Mouse (Mus musculus): ENCODE data around the gene E2f3. TPM values are rescaled to one million over a fixed set of nuclear protein-coding genes. Genes with fewer than 3 reads are reported as not detected.

Gene E2f3
- total and polyA plus RNA-seq, 3 experiments = 2.6 to 6.2 (median 6.2) TPM

GRCm38 (mm10) chr13:29913606-29914005, 72.3 kb downstream of the E2f3 start:
- Histone ChIP-seq H3K27ac (no peak overlapping the region), H3K36me3 (ENCODE audit: control insufficient read depth, insufficient read depth, low read length) (no peaks in the 10 kb centered on the region), H3K4me3 (no peak overlapping the region), H3K9ac (ENCODE audit: low read depth, low read length) (no peak overlapping the region), H3K27me3 (ENCODE audit: control insufficient read depth, insufficient read depth, low read length) (no peaks in the 10 kb centered on the region), H3K79me2 (replicated peaks; ENCODE audit: control insufficient read depth, insufficient read depth, low read length) (no peaks in the 10 kb centered on the region), H3K4me1 (ENCODE audit: control insufficient read depth, insufficient read depth, low read length) (no peaks in the 10 kb centered on the region)
- WGBS = 94% methylated on average over 10 of the region's 10 CpGs
- intact Hi-C loops (cut with DNase I) = no loop called here
- no peak for DNase-seq
- TF ChIP-seq EP300 (IDR thresholded peaks at IDR 0.05; ENCODE audit: insufficient read depth, low read depth, low read length) = no peak
- no peak for TF ChIP-seq CTCF (IDR thresholded peaks at IDR 0.05)
- TF ChIP-seq POLR2A (IDR thresholded peaks at IDR 0.05; ENCODE audit: insufficient read depth, low read depth, low read length) = no peak

GRCm38 (mm10) chr13:29913061-29913460, 72.8 kb downstream of the E2f3 start:
- Histone ChIP-seq H3K36me3 (ENCODE audit: control insufficient read depth, insufficient read depth, low read length) (no peaks in the 10 kb centered on the region), H3K4me1 (ENCODE audit: control insufficient read depth, insufficient read depth, low read length) (no peaks in the 10 kb centered on the region), H3K79me2 (replicated peaks; ENCODE audit: control insufficient read depth, insufficient read depth, low read length) (no peaks in the 10 kb centered on the region), H3K27me3 (ENCODE audit: control insufficient read depth, insufficient read depth, low read length) (no peaks in the 10 kb centered on the region), H3K4me3 (no peak overlapping the region), H3K27ac (no peak overlapping the region), H3K9ac (ENCODE audit: low read depth, low read length) (no peak overlapping the region)
- TF ChIP-seq CTCF (IDR thresholded peaks at IDR 0.05) (no peak), POLR2A (IDR thresholded peaks at IDR 0.05; ENCODE audit: insufficient read depth, low read depth, low read length) (no peak), EP300 (IDR thresholded peaks at IDR 0.05; ENCODE audit: insufficient read depth, low read depth, low read length) (no peak)
- WGBS = 95% methylated on average over 10 of the region's 10 CpGs
- no peak for DNase-seq
- intact Hi-C loops (cut with DNase I) = no loop called here

- Histone ChIP-seq H3K4me1 (ENCODE audit: control insufficient read depth, insufficient read depth, low read length) (no peaks in the 10 kb centered on the region), H3K79me2 (replicated peaks; ENCODE audit: control insufficient read depth, insufficient read depth, low read length) (no peaks in the 10 kb centered on the region), H3K4me3 (no peak overlapping the region), H3K27ac (no peak overlapping the region), H3K9ac (ENCODE audit: low read depth, low read length) (no peak overlapping the region), H3K27me3 (ENCODE audit: control insufficient read depth, insufficient read depth, low read length) (no peaks in the 10 kb centered on the region), H3K36me3 (ENCODE audit: control insufficient read depth, insufficient read depth, low read length) (no peaks in the 10 kb centered on the region)
- TF ChIP-seq CTCF (IDR thresholded peaks at IDR 0.05) = no peak
- TF ChIP-seq EP300 (IDR thresholded peaks at IDR 0.05; ENCODE audit: insufficient read depth, low read depth, low read length) = no peak
- no peak for TF ChIP-seq POLR2A (IDR thresholded peaks at IDR 0.05; ENCODE audit: insufficient read depth, low read depth, low read length)
- DNase-seq = no peak
- intact Hi-C loops (cut with DNase I) = no loop called here
- WGBS = 96% methylated on average over 8 of the region's 8 CpGs
Observed at GRCm38 (mm10) chr13:29912251-29912650, 73.6 kb downstream of the E2f3 start.

GRCm38 (mm10) chr13:29911141-29911540, 74.7 kb downstream of the E2f3 start:
- intact Hi-C loops (cut with DNase I) = no loop called here
- H3K4me3 ChIP-seq = no peak overlapping the region
- H3K27me3 ChIP-seq (ENCODE audit: control insufficient read depth, insufficient read depth, low read length) = no peaks in the 10 kb centered on the region
- H3K79me2 ChIP-seq (replicated peaks; ENCODE audit: control insufficient read depth, insufficient read depth, low read length) = no peaks in the 10 kb centered on the region
- DNase-seq = no peak
- no peak overlapping the region for H3K9ac ChIP-seq (ENCODE audit: low read depth, low read length)
- H3K36me3 ChIP-seq (ENCODE audit: control insufficient read depth, insufficient read depth, low read length) = no peaks in the 10 kb centered on the region
- H3K4me1 ChIP-seq (ENCODE audit: control insufficient read depth, insufficient read depth, low read length) = no peaks in the 10 kb centered on the region
- WGBS = 97% methylated on average over 3 of the region's 3 CpGs
- H3K27ac ChIP-seq = no peak overlapping the region
- TF ChIP-seq EP300 (IDR thresholded peaks at IDR 0.05; ENCODE audit: insufficient read depth, low read depth, low read length) (no peak), CTCF (IDR thresholded peaks at IDR 0.05) (no peak)

GRCm38 (mm10) chr13:29908431-29908830, 77.4 kb downstream of the E2f3 start:
- Histone ChIP-seq H3K27ac (no peak overlapping the region), H3K9ac (ENCODE audit: low read depth, low read length) (no peak overlapping the region), H3K79me2 (replicated peaks; ENCODE audit: control insufficient read depth, insufficient read depth, low read length) (no peaks in the 10 kb centered on the region), H3K4me1 (ENCODE audit: control insufficient read depth, insufficient read depth, low read length) (no peaks in the 10 kb centered on the region), H3K4me3 (no peak overlapping the region), H3K27me3 (ENCODE audit: control insufficient read depth, insufficient read depth, low read length) (no peaks in the 10 kb centered on the region), H3K36me3 (ENCODE audit: control insufficient read depth, insufficient read depth, low read length) (no peaks in the 10 kb centered on the region)
- intact Hi-C loops (cut with DNase I) = no loop called here
- DNase-seq = no peak
- TF ChIP-seq EP300 (IDR thresholded peaks at IDR 0.05; ENCODE audit: insufficient read depth, low read depth, low read length) = no peak
- no peak for TF ChIP-seq POLR2A (IDR thresholded peaks at IDR 0.05; ENCODE audit: insufficient read depth, low read depth, low read length)
- TF ChIP-seq CTCF (IDR thresholded peaks at IDR 0.05) = no peak
- WGBS = 96% methylated on average over 9 of the region's 9 CpGs

- 95% methylated on average over 9 of the region's 9 CpGs for WGBS
- H3K27ac ChIP-seq = no peak overlapping the region
- intact Hi-C loops (cut with DNase I) = no loop called here
- no peaks in the 10 kb centered on the region for H3K36me3 ChIP-seq (ENCODE audit: control insufficient read depth, insufficient read depth, low read length)
- TF ChIP-seq CTCF (IDR thresholded peaks at IDR 0.05) (no peak), EP300 (IDR thresholded peaks at IDR 0.05; ENCODE audit: insufficient read depth, low read depth, low read length) (no peak), POLR2A (IDR thresholded peaks at IDR 0.05; ENCODE audit: insufficient read depth, low read depth, low read length) (no peak)
- no peaks in the 10 kb centered on the region for H3K79me2 ChIP-seq (replicated peaks; ENCODE audit: control insufficient read depth, insufficient read depth, low read length)
- H3K4me1 ChIP-seq (ENCODE audit: control insufficient read depth, insufficient read depth, low read length) = no peaks in the 10 kb centered on the region
- no peaks in the 10 kb centered on the region for H3K27me3 ChIP-seq (ENCODE audit: control insufficient read depth, insufficient read depth, low read length)
- no peak overlapping the region for H3K9ac ChIP-seq (ENCODE audit: low read depth, low read length)
- DNase-seq = no peak
- no peak overlapping the region for H3K4me3 ChIP-seq
Observed at GRCm38 (mm10) chr13:29907995-29908394, 77.9 kb downstream of the E2f3 start.
